Mouse (Mus musculus): Measurements from ENCODE around the gene Ccdc85c.

The Ccdc85c gene

DNA sequence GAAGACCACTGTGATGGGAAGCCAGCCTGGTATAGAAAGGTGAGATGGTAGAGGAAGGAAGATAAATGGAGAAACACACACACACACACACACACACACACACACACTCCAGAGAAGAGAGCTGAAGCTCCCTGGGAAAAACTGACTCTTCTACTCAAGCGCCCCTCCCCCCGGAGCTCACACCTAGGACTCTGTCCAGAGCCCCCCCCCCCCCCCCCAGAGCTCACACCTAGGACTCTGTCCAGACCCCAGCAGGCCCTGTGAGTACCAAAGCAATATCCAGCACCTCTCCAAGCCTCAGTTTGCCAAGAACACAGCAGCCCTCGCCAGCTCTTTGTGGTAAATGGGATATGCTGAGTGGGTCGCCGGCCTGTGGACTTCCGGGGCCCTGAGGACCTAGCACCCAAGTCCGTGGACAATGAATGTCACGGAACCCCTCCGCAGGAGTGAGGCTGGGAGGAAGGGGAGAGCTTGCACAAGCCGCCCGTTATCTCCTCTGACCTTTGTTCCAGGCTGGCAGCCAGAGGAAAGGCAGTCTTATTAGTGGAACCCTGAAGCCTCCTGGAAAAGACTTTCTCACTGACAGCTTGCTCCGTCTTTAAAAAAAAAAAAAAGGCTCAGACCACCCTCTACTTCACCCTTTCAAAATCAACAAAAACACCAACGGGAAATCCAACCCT is 4.8 kb downstream of the Ccdc85c start:
- DNase-seq (ENCODE audit: extremely low read depth, insufficient read length, low spot score) = no peak

DNA sequence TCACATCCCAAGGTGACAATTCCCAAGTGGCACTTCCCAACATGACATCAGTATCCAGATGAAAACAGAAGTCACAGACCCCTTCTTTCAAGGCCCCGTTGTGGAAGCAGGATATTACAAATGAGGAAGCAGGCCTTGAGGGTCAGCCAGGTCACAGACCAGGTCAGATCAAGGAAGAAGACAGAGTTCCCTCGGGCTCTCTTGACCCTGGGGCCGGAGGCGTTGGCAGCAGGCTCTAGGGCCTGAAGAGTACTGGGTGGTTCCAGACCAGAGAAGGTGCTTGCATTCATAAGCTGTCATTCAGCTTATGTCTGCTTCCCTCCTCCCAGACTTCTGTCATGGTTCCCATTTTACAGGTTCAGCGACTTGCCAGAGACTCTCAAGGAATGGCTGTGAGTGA is 5.5 kb downstream of the Ccdc85c start:
- DNase-seq (ENCODE audit: extremely low read depth, insufficient read length, low spot score) = no peak

GRCm38 (mm10) chr12:108268970-108269369 is 6.3 kb downstream of the Ccdc85c start:
- DNase-seq (ENCODE audit: extremely low read depth, insufficient read length, low spot score) = no peak

DNA sequence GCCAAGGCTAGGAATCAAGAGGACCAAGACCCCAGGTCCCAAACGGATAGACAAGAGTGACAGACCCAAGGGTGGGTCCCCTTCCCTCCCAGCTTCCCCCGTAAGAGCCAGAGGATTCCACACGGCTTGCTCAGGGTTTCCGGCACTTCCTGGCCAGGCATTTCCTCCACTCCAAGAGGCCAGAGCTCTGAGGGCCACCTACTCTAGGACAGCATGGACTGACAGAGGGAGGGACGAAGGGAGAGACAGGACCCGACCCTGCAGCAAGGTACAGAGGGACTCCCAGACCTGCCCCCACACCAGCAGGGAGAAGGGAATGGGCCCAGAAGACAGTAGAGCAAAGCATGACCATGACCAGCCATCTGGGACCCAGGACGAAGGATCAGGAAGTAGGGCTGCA is 7.6 kb downstream of the Ccdc85c start:
- DNase-seq (ENCODE audit: extremely low read depth, insufficient read length, low spot score) = no peak

DNA sequence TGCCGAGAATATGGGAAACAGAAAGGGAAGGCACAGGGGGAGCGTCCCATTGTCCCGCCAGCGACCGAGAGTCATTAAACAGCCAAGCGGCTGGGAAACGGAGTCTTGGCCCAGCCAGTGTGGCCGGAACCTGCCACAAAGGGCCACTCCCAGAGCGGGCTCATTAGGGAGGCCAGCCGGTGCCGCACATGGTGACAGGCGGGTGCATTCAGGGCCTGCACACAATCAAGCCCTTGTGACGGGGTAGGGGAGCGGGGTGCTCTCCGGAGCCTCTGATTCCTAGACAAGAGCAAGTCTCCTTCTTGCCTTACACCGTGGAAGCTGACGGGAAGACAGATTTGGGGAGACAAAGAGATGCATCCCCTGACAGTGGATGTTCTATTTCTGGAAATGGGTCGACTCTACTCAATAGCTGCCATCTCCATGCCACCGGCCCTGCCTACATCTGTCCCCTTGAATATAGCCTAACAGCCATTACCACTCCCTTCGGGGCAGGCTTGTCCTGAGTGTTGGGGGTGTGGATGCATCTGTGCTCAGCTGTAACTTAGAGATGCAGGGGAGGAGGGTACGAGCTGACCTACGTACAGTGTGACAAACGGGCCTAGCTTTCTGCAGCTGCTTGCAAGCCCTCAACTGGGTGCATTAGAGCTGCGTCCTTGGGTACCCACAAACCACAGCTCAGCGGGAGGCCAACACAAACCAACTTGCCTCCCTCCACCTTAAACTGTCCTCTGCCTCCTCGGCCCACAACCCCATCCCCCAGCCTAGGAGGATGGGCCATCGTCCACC is 9.2 kb downstream of the Ccdc85c start:
- DNase-seq (ENCODE audit: extremely low read depth, insufficient read length, low spot score) = no peak

GRCm38 (mm10) chr12:108264918-108265317 is 10.3 kb downstream of the Ccdc85c start:
- no peak for DNase-seq (ENCODE audit: extremely low read depth, insufficient read length, low spot score)

DNA sequence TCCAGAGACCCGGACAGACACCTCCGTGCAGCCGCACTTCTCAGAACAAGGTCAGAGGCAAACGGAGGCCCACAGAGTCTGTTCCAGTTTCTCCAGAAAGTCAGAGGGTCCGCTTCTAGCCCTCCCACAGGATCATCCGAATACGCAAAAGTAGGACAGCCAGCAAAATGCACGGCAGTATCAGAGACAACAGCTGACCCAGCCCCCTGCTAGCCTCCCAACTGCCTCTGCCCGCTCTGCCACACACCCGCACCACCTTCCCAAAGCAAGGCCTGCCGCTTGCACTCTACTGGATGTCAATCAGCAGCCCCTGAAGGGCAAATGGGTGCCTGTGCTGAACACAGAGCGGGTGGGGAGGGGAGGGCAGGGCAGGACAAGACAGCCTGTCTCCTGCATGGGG is 14.3 kb downstream of the Ccdc85c start:
- no peak for DNase-seq (ENCODE audit: extremely low read depth, insufficient read length, low spot score)

- no peak for DNase-seq (ENCODE audit: extremely low read depth, insufficient read length, low spot score)
Observed at GRCm38 (mm10) chr12:108259322-108260049, 15.7 kb downstream of the Ccdc85c start.

- DNase-seq (ENCODE audit: extremely low read depth, insufficient read length, low spot score) = no peak
Observed at GRCm38 (mm10) chr12:108256734-108257133, 18.5 kb downstream of the Ccdc85c start.

DNA sequence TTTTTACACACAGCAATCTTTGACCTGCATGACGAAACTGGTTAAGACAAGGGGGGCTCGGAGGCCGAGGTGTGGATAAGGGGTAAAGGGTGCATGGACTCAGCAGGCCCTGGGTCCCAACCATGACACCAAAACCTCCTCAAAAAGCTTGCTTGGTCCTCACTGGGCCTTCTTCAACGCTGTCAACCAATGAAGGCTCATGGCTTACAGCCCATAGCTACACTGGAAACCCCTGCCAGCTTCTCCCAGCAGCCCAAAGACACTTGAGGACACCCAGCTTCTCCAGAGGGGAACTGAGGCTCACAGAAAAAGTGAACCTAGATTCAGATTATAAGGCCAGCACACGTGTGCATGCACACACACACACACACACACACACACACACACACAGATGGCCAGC is 19.3 kb downstream of the Ccdc85c start:
- no peak for DNase-seq (ENCODE audit: extremely low read depth, insufficient read length, low spot score)

GRCm38 (mm10) chr12:108255511-108255919 is 19.7 kb downstream of the Ccdc85c start:
- no peak for DNase-seq (ENCODE audit: extremely low read depth, insufficient read length, low spot score)

- DNase-seq (ENCODE audit: extremely low read depth, insufficient read length, low spot score) = no peak
Observed at GRCm38 (mm10) chr12:108253042-108253441, 22.2 kb downstream of the Ccdc85c start.

GRCm38 (mm10) chr12:108251825-108252542 is 23.2 kb downstream of the Ccdc85c start:
- no peak for DNase-seq (ENCODE audit: extremely low read depth, insufficient read length, low spot score)

DNA sequence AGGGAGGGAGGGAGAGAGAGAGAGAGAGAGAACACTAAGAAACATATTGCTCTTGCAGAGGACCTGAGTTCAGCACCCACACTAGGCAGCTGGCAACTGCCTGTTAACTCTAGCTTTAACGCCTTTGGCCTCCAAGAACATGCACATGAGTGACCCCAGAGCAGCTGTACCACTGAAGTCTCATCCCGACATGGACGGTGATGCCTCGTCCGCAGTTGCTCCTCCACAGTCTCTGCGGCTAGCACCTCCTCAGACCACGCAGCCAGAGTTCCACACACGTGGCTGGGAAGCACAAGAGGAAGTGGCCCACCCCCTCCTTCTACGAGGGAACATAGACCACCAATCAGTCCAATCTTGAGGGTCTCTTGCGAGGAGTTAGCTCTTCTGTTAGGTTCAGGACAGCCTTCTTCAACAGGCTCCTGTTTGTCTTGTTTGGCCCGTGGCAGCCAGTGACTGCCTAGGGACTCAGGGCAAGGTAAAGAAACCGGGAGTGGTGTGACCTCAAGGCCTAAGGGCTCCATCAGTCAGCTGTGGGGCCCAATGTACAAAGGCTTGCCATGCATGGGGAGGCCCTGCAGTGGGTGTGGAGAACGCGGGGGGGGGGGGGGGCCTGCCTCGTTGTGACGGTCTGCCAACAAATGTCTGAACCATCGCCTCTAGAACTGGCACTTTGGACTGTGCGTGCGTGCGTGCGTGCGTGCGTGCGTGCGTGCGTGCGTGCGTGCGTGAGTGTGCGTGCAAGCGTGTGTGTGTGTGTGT is 24.0 kb downstream of the Ccdc85c start:
- DNase-seq (ENCODE audit: extremely low read depth, insufficient read length, low spot score) = no peak

- no peak for DNase-seq (ENCODE audit: extremely low read depth, insufficient read length, low spot score)
Observed at GRCm38 (mm10) chr12:108249522-108249921, 25.7 kb downstream of the Ccdc85c start.

GRCm38 (mm10) chr12:108249019-108249418 is 26.2 kb downstream of the Ccdc85c start:
- DNase-seq (ENCODE audit: extremely low read depth, insufficient read length, low spot score) = no peak

DNA sequence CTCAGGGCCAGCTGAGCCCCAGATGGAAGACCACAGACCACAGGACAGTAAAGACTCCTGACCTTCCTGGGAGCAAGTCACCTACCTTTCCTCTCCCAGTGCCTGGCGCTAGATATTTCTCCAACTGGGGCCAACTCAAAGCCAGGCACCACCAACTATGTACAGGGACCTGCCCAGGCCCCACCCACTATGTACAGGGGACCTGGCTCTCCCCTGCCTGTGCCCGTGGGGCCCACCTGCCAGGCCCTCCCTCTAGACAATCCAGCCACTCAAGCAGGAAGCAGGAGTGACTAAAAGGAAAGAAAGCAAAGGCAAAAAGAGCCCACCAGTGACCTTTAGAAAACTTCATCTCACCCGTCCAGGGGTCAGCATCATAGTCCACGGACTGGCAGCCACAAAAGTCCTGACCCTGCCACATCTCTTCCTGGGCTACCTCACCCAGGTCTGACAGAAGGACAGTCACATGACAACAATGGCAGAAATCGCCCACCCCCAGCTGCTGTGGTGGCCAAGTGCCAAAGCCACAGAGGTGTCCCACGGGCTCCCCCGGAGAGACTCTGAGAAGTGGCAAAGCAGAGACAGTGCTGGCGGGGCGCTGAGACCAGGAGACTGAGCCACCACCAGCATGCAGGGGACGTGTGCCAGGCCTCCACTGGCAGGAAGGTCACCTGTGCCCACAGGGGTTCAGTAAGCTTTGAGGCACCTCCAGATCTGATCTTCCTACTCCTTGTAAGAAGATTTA is 28.3 kb downstream of the Ccdc85c start:
- no peak for DNase-seq (ENCODE audit: extremely low read depth, insufficient read length, low spot score)

- no peak for DNase-seq (ENCODE audit: extremely low read depth, insufficient read length, low spot score)
Observed at GRCm38 (mm10) chr12:108245579-108245978, 29.6 kb downstream of the Ccdc85c start.

- peak; percentile 59 for DNase-seq (ENCODE audit: extremely low read depth, insufficient read length, low spot score)
Observed at GRCm38 (mm10) chr12:108244778-108245177, 30.4 kb downstream of the Ccdc85c start.

All from 3134 (cell line).